Mouse (Mus musculus): ENCODE data around the gene Sigirr.

Sigirr gene

DNA sequence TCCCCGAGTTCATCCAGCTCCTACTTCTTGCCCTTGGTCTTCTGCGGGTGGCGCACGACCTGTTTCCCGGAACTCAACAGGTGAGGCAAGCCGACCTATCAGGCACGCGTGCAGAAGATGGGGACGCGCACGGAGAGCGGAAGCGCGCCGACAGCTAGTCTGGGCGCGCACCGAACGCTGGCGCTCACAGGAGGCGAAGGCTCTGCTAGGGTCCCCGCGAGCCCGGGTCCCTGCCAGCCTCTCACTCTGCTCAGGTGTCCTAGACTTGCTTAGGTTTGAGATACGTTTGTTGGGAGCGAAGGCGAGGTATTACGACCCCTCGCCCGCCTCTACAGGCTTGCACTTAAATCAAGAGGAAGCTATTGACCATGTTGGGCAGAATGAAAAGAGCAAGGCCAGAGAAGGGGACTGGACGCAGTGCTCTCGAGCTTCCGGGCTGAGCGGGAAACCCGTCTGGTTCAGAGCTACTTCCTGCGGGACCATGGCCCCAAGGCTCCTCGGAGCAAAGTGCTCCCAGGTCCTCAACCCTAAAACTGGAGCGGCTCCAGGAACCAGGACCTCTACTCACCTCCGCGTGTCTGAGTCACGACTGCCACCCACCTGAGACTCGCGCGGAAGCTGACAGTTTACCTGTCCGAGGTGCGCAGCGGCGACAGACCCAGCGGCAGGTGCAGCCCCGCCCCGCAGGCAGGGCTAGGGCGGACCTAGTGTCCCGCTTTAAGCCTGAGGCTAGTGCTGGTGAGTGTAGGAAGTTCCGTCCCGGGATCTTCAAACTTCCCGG is at the start of gene Sigirr:
Gene Sigirr, minus strand, starts transcription at position 662 of the 781 bp plus-strand sequence.
- DNase-seq (ENCODE audit: low read depth, low spot score), result peak; percentile 80

- DNase-seq (ENCODE audit: low read depth, low spot score), result peak; percentile 98
These were observed 48.3 kb upstream of the Sigirr start for GRCm38 (mm10) chr7:141148639-141149038.

DNA sequence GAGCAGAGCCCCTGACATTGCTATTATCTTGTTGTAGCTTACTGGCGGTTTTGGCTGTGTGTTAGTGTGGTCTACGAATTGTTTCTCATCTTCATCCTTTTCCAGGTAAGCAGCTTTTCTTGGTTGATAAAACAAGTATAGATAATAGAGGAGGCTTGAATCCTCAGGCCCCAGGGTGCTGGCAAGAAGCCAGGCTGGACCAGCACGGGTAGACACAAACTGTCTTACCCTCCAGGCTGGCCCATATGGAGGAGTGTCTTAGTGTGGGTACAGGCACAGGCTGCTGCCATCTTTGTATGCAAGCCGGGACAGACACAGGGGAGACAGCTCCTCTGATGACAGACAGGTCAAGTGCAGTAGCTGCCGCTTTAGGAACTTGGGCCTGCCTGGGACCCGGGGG is 46.7 kb upstream of the Sigirr start:
- peak; percentile 25 for DNase-seq (ENCODE audit: low read depth, low spot score)

DNA sequence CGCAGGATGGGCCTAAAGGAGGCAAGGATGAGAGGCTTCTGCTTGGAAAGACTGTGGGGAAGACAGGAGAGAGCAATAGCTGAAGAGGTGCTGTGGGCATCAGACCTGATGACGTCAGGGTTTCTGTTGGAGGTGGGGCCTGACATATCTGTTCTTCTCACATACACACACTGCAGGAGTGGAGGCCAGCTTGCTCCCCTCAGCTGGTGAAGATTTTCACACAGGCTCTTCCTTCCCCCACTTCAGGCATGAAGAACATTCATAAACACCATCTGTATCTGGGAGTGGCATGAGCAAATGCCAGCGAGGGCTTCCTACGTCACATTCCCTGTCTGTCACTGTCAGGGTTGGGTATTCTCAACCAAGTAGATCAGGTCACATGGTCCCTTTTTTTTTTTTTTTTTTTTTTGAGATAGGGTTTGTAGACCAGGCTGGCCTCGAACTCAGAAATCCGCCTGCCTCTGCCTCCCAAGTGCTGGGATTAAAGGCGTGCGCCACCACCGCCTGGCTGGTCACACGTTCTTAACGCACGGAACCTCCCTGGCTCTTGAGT is 45.7 kb upstream of the Sigirr start:
- DNase-seq (ENCODE audit: low read depth, low spot score), result no peak

GRCm38 (mm10) chr7:141145403-141145802 is 45.0 kb upstream of the Sigirr start:
- DNase-seq (ENCODE audit: low read depth, low spot score), result no peak

DNA sequence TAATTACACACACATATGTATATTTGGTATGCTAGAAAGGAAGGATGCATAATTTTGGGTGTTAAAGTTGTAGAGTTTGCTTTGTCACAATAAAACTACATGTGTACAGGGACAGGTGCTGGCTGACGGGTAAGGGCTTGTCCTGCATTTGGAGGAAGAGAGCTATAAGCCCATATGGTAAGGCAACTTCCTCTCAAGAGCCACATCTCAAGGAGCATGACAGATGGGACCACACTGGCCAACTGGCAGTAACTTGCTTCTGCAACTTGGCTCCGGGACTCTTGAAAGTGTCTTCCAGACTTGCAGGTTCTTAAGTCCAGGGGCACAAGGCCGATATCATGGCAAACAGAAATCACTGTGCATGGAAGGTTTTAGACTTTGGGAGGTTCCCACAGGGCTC is 44.3 kb upstream of the Sigirr start:
- DNase-seq (ENCODE audit: low read depth, low spot score), result no peak

- DNase-seq (ENCODE audit: low read depth, low spot score), result no peak
These were observed 43.5 kb upstream of the Sigirr start for GRCm38 (mm10) chr7:141143861-141144260.

DNA sequence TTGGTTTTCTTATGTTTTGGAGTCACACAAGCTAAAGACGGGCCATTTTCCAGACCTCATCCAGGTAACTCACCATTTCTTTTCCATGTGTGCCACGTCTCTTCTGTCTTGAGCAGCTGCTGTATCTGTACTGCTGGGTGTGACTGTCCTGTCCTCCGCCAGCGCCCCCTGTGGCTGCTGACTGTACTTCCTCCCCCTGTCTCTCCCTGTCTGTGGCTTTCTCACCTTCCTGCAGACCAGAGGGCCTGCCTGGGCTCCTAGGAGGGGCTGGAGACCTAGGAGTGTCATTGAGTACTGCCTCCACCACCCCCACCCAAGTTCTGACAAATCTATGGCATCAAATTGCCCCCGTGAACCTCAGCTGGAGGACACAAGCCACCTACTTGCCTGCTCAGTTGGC is 42.7 kb upstream of the Sigirr start:
- peak; percentile 80 for DNase-seq (ENCODE audit: low read depth, low spot score)

DNA sequence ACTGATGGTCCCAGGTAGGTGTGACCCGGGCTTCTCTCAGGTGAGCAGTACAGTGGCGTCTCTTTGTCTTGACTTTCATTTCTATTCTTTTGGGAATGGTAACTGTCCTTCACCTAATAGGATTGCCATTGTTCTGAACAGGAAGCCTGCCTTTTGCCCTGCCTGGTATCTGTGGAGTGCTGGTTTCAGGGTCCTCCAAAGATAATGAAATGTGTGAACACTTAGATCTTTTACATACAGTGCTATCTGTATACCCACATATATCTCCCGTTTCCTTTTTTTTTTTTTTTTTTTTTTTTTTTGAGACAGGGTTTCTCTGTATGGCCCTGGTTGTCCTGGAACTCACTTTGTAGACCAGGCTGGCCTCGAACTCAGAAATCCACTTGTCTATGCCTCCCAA is 41.0 kb upstream of the Sigirr start:
- DNase-seq (ENCODE audit: low read depth, low spot score), result no peak

DNA sequence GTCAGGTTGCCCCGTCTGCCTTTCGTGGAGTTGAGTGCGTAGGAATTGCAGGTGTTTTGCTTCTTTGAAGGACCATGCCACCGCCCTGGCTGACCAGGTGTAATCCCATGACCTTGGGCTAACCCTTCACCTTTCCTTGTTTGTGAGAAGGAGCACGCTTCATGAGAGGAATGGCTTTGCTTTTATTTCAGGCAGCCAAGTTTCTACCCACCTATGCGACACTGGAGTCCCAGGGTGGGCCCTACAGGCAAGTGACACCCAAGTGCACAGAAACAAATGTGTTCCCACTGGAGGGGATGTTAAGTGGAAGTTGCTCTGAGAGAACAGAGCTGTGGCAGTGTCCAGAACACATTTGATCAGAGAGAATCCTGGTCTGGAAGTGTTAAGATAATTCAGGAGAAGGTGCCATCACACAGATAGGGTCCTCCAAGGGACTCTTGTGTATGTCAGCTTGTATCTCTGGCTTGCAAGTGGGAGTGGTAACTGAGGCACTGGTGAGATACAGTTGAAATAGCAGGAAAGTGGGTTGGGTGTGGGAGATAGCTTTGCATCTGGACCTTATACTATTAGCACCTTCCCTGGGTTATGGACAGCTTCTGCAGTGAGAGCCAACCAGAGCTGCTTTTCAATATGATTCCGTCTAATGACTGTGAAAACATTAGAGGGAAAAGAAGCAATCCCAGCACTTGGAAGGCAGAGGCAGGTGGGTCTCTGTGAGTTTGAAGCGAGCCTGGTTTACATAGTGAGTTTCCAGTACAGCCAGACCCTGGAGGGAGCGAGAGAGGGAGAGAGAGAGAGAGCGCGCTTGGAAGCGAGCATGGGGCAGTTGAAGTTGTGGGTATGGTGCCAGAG is 31.8 kb upstream of the Sigirr start:
- DNase-seq (ENCODE audit: low read depth, low spot score), result no peak

DNA sequence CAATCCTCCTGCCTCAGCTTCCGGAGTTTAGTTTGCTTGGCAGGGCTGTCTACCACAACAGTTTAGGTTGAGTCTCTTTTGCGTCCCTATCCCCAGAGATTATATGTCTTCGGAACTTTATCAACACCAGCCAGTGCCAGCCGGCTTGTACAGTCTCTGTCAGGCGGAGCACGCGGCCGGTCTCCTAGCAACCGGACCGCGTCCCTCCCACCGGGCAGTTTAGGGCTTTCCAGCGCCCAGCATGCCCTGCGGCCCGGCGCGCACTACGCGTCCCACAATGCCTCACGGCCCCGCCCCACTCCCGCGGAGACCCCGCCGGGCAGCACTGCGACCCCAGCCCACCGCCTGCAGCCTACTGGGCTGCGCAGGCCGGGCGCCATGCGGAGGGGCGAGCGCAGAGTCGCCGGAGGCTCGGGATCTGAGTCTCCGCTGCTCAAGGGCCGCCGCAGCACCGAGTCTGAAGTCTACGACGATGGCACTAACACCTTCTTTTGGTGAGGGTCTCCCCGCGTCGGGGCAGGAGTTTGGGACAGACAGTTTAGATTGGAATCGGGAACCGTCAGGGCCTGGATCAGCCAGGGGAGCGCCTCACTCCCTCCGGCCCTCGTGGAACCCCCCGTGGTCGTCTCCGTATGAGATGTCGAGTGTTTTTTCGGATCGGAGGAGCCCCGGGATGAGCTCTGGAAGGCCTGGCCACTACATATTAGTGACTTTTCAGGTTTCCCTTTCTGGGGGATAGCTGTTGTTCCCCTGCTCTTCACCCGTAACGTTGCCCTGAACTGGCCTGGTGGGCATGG is 30.9 kb upstream of the Sigirr start:
- peak; percentile 95 for DNase-seq (ENCODE audit: low read depth, low spot score)

DNA sequence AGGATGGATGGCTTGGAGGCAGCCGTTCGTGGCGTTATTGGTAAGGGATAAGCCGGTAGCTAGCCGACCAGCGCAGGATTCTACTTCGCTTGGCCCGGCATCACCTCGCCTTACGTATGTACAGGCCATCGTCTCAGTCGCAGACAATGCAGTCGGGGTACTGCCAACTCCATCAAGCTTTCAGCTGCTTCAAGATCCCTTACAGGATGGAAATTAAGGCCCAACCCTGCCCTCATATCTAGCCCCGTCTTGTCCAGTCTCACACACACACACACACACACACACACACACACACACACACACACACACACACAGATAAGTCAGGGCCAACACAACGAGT is 23.1 kb upstream of the Sigirr start:
- DNase-seq (ENCODE audit: low read depth, low spot score), result no peak

DNA sequence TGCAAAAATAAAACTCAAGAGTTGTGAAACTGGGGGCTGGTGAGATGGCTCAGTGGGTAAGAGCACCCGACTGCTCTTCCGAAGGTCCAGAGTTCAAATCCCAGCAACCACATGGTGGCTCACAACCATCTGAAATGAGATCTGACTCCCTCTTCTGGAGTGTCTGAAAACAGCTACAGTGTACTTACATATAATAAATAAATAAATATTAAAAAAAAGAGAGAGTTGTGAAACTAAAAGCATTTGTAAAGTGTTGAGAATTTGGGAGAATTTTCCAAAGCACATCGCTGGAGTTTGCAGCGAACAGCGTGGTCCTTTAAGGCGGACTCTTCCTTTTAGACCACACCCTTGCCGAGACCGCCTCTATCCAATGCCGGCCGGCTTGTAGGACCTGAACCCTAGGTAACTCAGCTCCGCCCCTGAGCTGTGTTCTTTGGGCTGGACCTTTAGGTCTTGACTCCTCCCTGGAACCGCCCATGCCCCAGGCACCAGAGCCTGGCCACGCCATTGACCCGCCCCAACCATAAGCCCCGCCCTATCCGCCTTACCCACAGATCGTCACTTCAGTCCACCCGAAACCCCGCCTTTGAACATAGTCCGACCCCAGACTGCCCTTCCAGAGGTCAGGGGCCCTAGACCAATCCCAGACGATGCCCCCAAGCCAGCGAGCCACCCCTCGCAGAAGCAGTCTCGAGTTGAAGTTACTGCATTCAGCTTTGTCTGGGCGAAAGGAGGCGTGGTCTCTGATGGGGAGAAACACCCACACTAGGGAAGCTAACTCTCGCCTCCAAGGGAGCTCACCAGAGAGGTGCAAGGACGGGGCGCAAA is 22.5 kb upstream of the Sigirr start:
- peak; percentile 100 for DNase-seq (ENCODE audit: low read depth, low spot score)

DNA sequence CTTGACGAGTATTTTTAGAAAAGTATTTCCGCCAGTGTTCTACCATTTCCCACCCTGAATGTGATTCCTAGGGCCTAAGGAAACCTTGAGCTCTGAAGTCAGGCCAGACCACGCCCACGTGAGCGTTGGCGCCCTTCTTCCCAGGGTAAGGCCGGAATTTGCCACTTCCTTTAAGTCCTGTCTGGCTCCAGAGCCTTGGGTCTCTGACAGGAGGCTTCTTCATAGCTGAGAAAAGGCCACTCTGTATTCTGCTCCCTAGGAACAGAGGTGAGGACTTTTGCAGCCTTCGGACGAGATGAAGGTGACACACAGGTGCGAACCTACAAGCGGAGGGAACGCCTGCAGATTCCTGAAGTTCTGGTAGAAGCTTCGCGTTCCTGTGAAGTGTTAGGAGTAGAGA is 21.9 kb upstream of the Sigirr start, which contains the start of gene Ptdss2:
Gene Ptdss2, plus strand, starts transcription at position 138 of the 400 bp plus-strand sequence.
- DNase-seq (ENCODE audit: low read depth, low spot score), result peak; percentile 92

DNA sequence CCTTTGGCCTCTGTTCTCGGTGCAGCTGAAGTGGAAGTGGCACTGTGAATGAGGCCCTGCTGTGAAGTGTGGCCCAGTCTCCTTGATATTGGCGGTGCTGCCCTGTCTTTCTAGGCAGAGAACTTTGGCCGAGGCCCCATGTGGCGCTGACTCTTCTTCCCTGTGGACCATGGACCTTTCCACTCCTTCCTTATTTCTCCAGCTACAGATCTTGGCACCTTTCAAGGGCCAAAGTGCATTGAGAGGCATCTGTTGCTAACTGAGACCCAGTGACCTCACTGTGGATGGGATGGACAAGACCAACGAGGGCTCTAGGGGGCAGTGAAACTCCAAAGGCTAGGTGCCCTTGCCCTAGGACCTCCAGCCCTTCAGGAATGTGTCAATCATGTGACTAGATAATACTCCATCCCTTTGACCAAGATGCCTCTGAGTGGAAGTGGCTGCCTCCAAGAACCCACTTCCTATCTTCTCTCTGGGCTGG is 20.7 kb upstream of the Sigirr start:
- DNase-seq (ENCODE audit: low read depth, low spot score), result peak; percentile 30

- no peak for DNase-seq (ENCODE audit: low read depth, low spot score)
These were observed 20.2 kb upstream of the Sigirr start for GRCm38 (mm10) chr7:141120605-141121004.

DNA sequence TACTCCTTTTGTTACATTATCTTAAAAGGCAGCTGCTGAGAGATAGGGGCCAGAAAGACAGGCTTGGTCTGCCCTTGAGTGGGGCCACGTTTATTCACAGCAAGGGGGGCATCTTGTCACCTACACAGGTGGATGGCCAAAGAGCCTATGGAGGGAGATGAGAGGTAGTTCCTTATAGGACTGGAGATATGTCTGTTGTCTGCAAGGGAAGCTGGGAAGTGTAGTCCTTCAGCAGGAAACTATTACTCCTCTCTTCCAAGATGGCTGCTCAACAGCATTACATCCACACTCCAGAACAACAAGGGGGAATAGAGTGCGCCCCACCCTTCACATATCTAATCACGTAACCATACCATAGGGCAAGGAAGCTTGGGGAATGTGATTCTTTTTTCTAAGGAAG is 19.1 kb upstream of the Sigirr start:
- peak; percentile 33 for DNase-seq (ENCODE audit: low read depth, low spot score)

- DNase-seq (ENCODE audit: low read depth, low spot score), result peak; percentile 84
These were observed 17.3 kb upstream of the Sigirr start, which contains the start of gene Ano9 for GRCm38 (mm10) chr7:141117636-141118035. TSS of gene Ano9 (minus strand) at chr7:141117806.

- DNase-seq (ENCODE audit: low read depth, low spot score), result no peak
These were observed 15.5 kb upstream of the Sigirr start for GRCm38 (mm10) chr7:141115874-141116273.

DNA sequence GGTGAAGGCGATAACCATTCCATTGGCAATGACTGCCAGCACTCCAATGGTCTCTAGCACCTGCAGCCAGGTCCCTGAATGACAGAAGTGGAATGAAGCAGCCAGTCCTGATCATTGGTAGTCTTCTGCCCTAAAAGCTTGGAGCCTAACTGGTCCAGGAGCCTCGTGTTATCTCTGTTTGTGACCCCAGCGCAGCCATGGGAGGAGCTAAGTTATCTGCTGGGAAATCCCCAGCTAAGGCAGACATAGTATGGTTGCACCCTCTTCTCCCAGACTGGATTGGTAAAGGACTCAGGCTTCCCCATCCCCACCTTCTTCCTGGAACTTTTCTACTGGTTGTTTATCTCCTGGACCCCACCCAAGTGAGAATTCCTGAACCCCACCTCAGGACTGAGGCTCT is 2.8 kb upstream of the Sigirr start:
- no peak for DNase-seq (ENCODE audit: low read depth, low spot score)

GRCm38 (mm10) chr7:141097177-141097576 is 3.2 kb downstream of the Sigirr start:
- no peak for DNase-seq (ENCODE audit: low read depth, low spot score)
